Mouse (Mus musculus): Measurements from ENCODE around the gene Shc1. TPM values are rescaled to one million over a fixed set of nuclear protein-coding genes. Genes with fewer than 3 reads are reported as not detected.

Gene Shc1
- total RNA-seq, 2 experiments from 2014 or later: 24.1 to 25.2 TPM

GRCm38 (mm10) chr3:89435041-89435440 lies 16.8 kb downstream of the Shc1 start:
- no peak for ATAC-seq (replicated peaks; ENCODE audit: low FRiP score, poor library complexity, severe bottlenecking)

- peak; percentile 72 for ATAC-seq (replicated peaks; ENCODE audit: low FRiP score, poor library complexity, severe bottlenecking)
Measured at GRCm38 (mm10) chr3:89436176-89437113, 18.2 kb downstream of the Shc1 start, which contains the start of gene Pbxip1. Gene Pbxip1, plus strand, starts transcription at chr3:89436706.

GRCm38 (mm10) chr3:89437269-89437668 lies 19.0 kb downstream of the Shc1 start:
- ATAC-seq (replicated peaks; ENCODE audit: low FRiP score, poor library complexity, severe bottlenecking): no peak

GRCm38 (mm10) chr3:89440691-89441090 lies 22.4 kb downstream of the Shc1 start:
- no peak for ATAC-seq (replicated peaks; ENCODE audit: low FRiP score, poor library complexity, severe bottlenecking)

GRCm38 (mm10) chr3:89448720-89449537 lies 30.7 kb downstream of the Shc1 start:
- peak; percentile 70 for ATAC-seq (replicated peaks; ENCODE audit: low FRiP score, poor library complexity, severe bottlenecking)

GRCm38 (mm10) chr3:89449541-89449940 lies 31.3 kb downstream of the Shc1 start:
- peak; percentile 85 for ATAC-seq (replicated peaks; ENCODE audit: low FRiP score, poor library complexity, severe bottlenecking)

- ATAC-seq (replicated peaks; ENCODE audit: low FRiP score, poor library complexity, severe bottlenecking): no peak
Measured at GRCm38 (mm10) chr3:89451916-89452315, 33.7 kb downstream of the Shc1 start.

- no peak for ATAC-seq (replicated peaks; ENCODE audit: low FRiP score, poor library complexity, severe bottlenecking)
Measured at GRCm38 (mm10) chr3:89454401-89455177, 36.3 kb downstream of the Shc1 start, which contains the start of gene Pmvk. Gene Pmvk, plus strand, starts transcription at chr3:89454541.

- no peak for ATAC-seq (replicated peaks; ENCODE audit: low FRiP score, poor library complexity, severe bottlenecking)
Measured at GRCm38 (mm10) chr3:89455786-89456285, 37.6 kb downstream of the Shc1 start.

GRCm38 (mm10) chr3:89456726-89457665 lies 38.8 kb downstream of the Shc1 start:
- peak; percentile 65; the same call in 1 of the 2 replicates for ATAC-seq (replicated peaks; ENCODE audit: low FRiP score, poor library complexity, severe bottlenecking)

GRCm38 (mm10) chr3:89458372-89458964 lies 40.2 kb downstream of the Shc1 start:
- ATAC-seq (replicated peaks; ENCODE audit: low FRiP score, poor library complexity, severe bottlenecking): peak; percentile 64

GRCm38 (mm10) chr3:89458965-89459807 lies 40.9 kb downstream of the Shc1 start:
- ATAC-seq (replicated peaks; ENCODE audit: low FRiP score, poor library complexity, severe bottlenecking): peak; percentile 85

- no peak for ATAC-seq (replicated peaks; ENCODE audit: low FRiP score, poor library complexity, severe bottlenecking)
Measured at GRCm38 (mm10) chr3:89468268-89468667, 50.0 kb downstream of the Shc1 start.

GRCm38 (mm10) chr3:89472280-89472679 lies 54.0 kb downstream of the Shc1 start:
- no peak for ATAC-seq (replicated peaks; ENCODE audit: low FRiP score, poor library complexity, severe bottlenecking)

GRCm38 (mm10) chr3:89473838-89474237 lies 55.6 kb downstream of the Shc1 start:
- ATAC-seq (replicated peaks; ENCODE audit: low FRiP score, poor library complexity, severe bottlenecking): no peak

GRCm38 (mm10) chr3:89479055-89479454 lies 60.8 kb downstream of the Shc1 start:
- no peak for ATAC-seq (replicated peaks; ENCODE audit: low FRiP score, poor library complexity, severe bottlenecking)

Data from erythroblast, adult 5-6 weeks (primary cell).